8 mouse cellular contexts compared by ENCODE assay signal in the genomic region with DNA sequence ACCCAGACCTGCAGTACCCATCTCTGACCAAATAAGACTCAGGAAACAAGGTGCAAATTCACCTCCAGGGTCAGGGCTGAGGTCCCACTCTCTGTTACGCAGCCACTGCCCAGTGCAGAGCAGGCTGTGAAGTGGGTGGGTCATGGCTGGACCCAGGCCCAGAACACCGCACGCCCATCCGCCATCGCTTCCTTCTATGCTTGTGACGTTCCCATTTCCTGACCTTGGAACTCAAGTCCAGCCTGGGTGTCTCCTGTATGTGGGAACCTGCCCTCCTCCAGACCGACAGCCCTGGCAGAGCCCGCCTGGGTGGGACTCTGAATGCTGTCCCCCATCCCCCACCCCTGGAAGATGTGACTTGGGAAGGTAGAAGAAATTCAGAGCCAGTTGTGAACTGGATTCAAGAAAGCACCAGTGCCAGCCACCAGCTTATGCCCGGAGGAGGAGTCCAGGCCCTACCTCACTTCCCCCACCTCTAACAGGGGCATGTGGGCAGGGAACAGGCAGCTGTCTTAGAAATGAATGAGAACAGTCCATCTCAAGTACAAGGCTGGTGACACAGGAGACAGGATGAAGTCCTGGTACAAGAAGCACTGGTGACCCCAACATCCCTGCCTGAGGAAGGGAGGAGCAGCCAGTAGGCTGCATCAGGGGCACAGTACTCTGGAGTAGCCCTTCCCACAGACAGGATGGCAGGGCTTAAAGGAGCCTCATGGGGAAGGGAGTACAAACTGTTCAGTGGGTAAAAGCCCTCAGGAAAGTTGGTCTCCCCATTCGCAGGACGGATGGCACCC. TPM values are rescaled to one million over a fixed set of nuclear protein-coding genes. Genes with fewer than 3 reads are reported as not detected.
DNase-seq lines count a peak whose midpoint lies in the region; ATAC-seq and TF ChIP-seq lines count a peak whose summit lies in the region.

No protein-coding gene starts in this region.

- H3K9me3 ChIP-seq in hindbrain, embryonic 10.5 days: no peaks in the 10 kb centered on the region
- no peaks in the 10 kb centered on the region for H3K9me3 ChIP-seq in limb, embryonic 15.5 days
- no peaks in the 10 kb centered on the region for H3K9me3 ChIP-seq in neural tube, embryonic 15.5 days (replicated peaks)

- no peaks in the 10 kb centered on the region for H3K36me3 ChIP-seq in hindbrain, embryonic 10.5 days
- H3K36me3 ChIP-seq in limb, embryonic 15.5 days: no peaks in the 10 kb centered on the region
- no peaks in the 10 kb centered on the region for H3K36me3 ChIP-seq in neural tube, embryonic 15.5 days

- 75% methylated on average over 11 of the region's 11 CpGs for WGBS in hindbrain, embryonic 10.5 days
- 75% methylated on average over 11 of the region's 11 CpGs for WGBS in limb, embryonic 15.5 days
- 51% methylated on average over 11 of the region's 11 CpGs for WGBS in neural tube, embryonic 15.5 days

- ATAC-seq in limb, embryonic 15.5 days (ENCODE audit: insufficient number of reproducible peaks, low FRiP score, low TSS enrichment, low read depth): no peak
- ATAC-seq in neural tube, embryonic 15.5 days (ENCODE audit: low FRiP score): peak; percentile 34; the same call in 1 of the 2 replicates

- no peak for DNase-seq in layer of hippocampus, adult 2 months (ENCODE audit: low spot score in 2 of 2)
- no peak for DNase-seq in layer of hippocampus, adult 9-10 months (ENCODE audit: low spot score)
- no peak for DNase-seq in hindbrain, embryonic 10.5 days (ENCODE audit: low spot score)
- DNase-seq in ovary, postnatal 36 days (ENCODE audit: low spot score): no peak
- DNase-seq in c-Kit-positive CD71-positive TER-119-positive erythroid progenitor cells, embryonic 14.5 days (ENCODE audit: low spot score): no peak
- DNase-seq in gastrocnemius, postnatal 14 days: no peak

- peaks cover 99% of the 10 kb centered on the region for H3K27me3 ChIP-seq in hindbrain, embryonic 10.5 days (ENCODE audit: insufficient read depth, poor library complexity, severe bottlenecking)
- H3K27me3 ChIP-seq in limb, embryonic 15.5 days: no peaks in the 10 kb centered on the region
- peaks cover 19% of the 10 kb centered on the region for H3K27me3 ChIP-seq in neural tube, embryonic 15.5 days (replicated peaks)

- TF ChIP-seq CTCF in layer of hippocampus, adult 2 months (conservative IDR thresholded peaks at IDR 0.05): no peak

- intact Hi-C loops in gastrocnemius, postnatal 14 days (cut with DNase I; ENCODE audit: low total_unique reads): loop anchor here (5.0 to 10.0 kb wide), 2 partner anchors 37 to 265 kb away; no protein-coding TSS in a partner anchor

- H3K4me2 ChIP-seq in limb, embryonic 15.5 days: 0 out of 2 replicates have a peak overlapping the region, but pooled peaks have one; percentile 3
- H3K4me2 ChIP-seq in neural tube, embryonic 15.5 days: peak overlapping the region; percentile 23; the same call in 1 of the 2 replicates

- H3K4me1 ChIP-seq in hindbrain, embryonic 10.5 days (replicated peaks): peaks cover 65% of the 10 kb centered on the region
- H3K4me1 ChIP-seq in limb, embryonic 15.5 days: peaks cover 55% of the 10 kb centered on the region
- H3K4me1 ChIP-seq in neural tube, embryonic 15.5 days: peaks cover 43% of the 10 kb centered on the region

- no peak overlapping the region for H3K9ac ChIP-seq in limb, embryonic 15.5 days
- H3K9ac ChIP-seq in neural tube, embryonic 15.5 days (replicated peaks): 0 out of 2 replicates have a peak overlapping the region, but pooled peaks have one; percentile 14

- no peak overlapping the region for H3K4me3 ChIP-seq in layer of hippocampus, adult 2 months
- peak overlapping the region; percentile 35 for H3K4me3 ChIP-seq in hindbrain, embryonic 10.5 days
- H3K4me3 ChIP-seq in limb, embryonic 15.5 days: no peak overlapping the region
- H3K4me3 ChIP-seq in neural tube, embryonic 15.5 days (replicated peaks): no peak overlapping the region

- H3K27ac ChIP-seq in layer of hippocampus, adult 2 months: peak overlapping the region; percentile 67; the same call in 1 of the 2 replicates
- H3K27ac ChIP-seq in hindbrain, embryonic 10.5 days: peak overlapping the region; percentile 86
- H3K27ac ChIP-seq in limb, embryonic 15.5 days: peak overlapping the region; percentile 65
- H3K27ac ChIP-seq in neural tube, embryonic 15.5 days (replicated peaks): peak overlapping the region; percentile 74

RNA-seq across cellular contexts. Expression of gene Fgfr3, which starts 31.4 kb away (rescaled TPM):
- total RNA-seq in layer of hippocampus, adult 2 months (2021): 100 to 1,000 TPM; 137 to 139 TPM
- polyA plus RNA-seq in hindbrain, embryonic 10.5 days (2016; fragmentation: Nextera tagmentation; extraction: Ambion mirVana): 80.5 and 84.6 TPM in 2 replicates
- 33.5 and 37.1 TPM in 2 replicates for polyA plus RNA-seq in limb, embryonic 15.5 days (2015; fragmentation: Nextera tagmentation; extraction: Ambion mirVana)
- 36.0 and 43.6 TPM in 2 replicates for polyA plus RNA-seq in neural tube, embryonic 15.5 days (2015; fragmentation: Nextera tagmentation; extraction: Ambion mirVana)
- 1 to 10 TPM; 1.9 to 3.1 TPM for total RNA-seq in gastrocnemius, postnatal 14 days (2021)

RNA-seq across cellular contexts. Expression of gene Tmem129, which starts 31.8 kb away (rescaled TPM):
- 10 to 100 TPM; 24.0 to 25.2 TPM for total RNA-seq in layer of hippocampus, adult 2 months (2021)
- polyA plus RNA-seq in hindbrain, embryonic 10.5 days (2016; fragmentation: Nextera tagmentation; extraction: Ambion mirVana): 37.1 and 40.9 TPM in 2 replicates
- polyA plus RNA-seq in limb, embryonic 15.5 days (2015; fragmentation: Nextera tagmentation; extraction: Ambion mirVana): 45.8 and 49.7 TPM in 2 replicates
- 27.7 and 29.7 TPM in 2 replicates for polyA plus RNA-seq in neural tube, embryonic 15.5 days (2015; fragmentation: Nextera tagmentation; extraction: Ambion mirVana)
- total RNA-seq in gastrocnemius, postnatal 14 days (2021): 10 to 100 TPM; 10.5 to 10.9 TPM

RNA-seq across cellular contexts. Expression of gene Tacc3, which starts 32.1 kb away (rescaled TPM):
- 1 to 10 TPM; 5.7 to 7.9 TPM for total RNA-seq in layer of hippocampus, adult 2 months (2021)
- 259 and 305 TPM in 2 replicates for polyA plus RNA-seq in hindbrain, embryonic 10.5 days (2016; fragmentation: Nextera tagmentation; extraction: Ambion mirVana)
- 150 and 151 TPM in 2 replicates for polyA plus RNA-seq in limb, embryonic 15.5 days (2015; fragmentation: Nextera tagmentation; extraction: Ambion mirVana)
- 27.5 and 61.7 TPM in 2 replicates for polyA plus RNA-seq in neural tube, embryonic 15.5 days (2015; fragmentation: Nextera tagmentation; extraction: Ambion mirVana)
- 1 to 10 TPM; 6.4 to 6.8 TPM for total RNA-seq in gastrocnemius, postnatal 14 days (2021)

RNA-seq across cellular contexts. Expression of gene Slbp, which starts 37.7 kb away (rescaled TPM):
- 10 to 100 TPM; 20.5 to 21.5 TPM for total RNA-seq in layer of hippocampus, adult 2 months (2021)
- 255 and 317 TPM in 2 replicates for polyA plus RNA-seq in hindbrain, embryonic 10.5 days (2016; fragmentation: Nextera tagmentation; extraction: Ambion mirVana)
- 204 and 206 TPM in 2 replicates for polyA plus RNA-seq in limb, embryonic 15.5 days (2015; fragmentation: Nextera tagmentation; extraction: Ambion mirVana)
- polyA plus RNA-seq in neural tube, embryonic 15.5 days (2015; fragmentation: Nextera tagmentation; extraction: Ambion mirVana): 120 and 157 TPM in 2 replicates
- 10 to 100 TPM; 11.8 to 13.0 TPM for total RNA-seq in gastrocnemius, postnatal 14 days (2021)
